Mouse (Mus musculus) frontal cortex, postnatal 36 days (tissue): ENCODE data around the gene Mc1r.
"Not testable (repeated sequence)": the region's sequence is repeated elsewhere in the genome, so short reads cannot be mapped to it uniquely, and the experiment has no call there.

Source experiments
- DNase-seq, 2 experiments: peaks; one replicate each; pipeline ENCODE4 v3.0.0; 2022; ENCODE audit warnings: low spot score in 2 of 2

Gene Mc1r

DNA sequence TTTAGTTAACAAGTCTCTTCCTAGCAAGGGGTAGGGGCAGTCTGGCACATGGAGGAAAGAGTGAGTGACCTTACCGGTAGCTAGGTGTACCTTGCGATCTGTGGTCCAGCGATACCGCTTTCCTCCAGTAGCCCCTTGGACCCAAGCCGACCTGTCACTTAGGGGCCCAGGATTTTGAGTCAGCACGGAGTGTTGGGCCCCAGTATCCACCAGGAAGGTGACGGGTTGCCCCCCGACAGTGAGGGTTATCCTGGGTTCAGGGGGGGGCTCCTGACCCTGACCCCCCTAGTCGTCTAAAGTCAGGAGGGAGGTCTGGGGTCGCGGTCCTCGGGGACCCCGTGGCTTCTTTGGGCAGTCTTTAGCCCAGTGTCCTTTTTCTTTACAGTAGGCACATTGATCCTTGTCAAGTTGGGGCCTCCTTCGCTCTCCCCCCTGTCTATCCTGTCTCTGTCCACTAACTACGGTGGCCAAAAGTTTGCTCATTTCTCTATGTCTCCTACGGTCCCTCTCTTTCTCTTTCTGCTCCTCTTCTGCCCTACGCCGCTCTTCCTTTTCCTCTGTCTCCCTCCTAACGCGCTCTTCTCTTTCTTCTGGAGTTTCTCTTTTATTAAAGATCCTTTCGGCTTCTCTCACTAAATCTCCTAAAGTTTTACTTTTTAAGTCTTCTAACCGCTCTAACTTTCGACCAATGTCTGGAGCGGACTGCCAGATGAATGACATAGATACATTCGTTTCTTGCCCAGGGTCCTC is 24.9 kb downstream of the Mc1r start:
- DNase-seq, result no peak

GRCm38 (mm10) chr8:123432381-123432780 is 25.5 kb downstream of the Mc1r start:
- DNase-seq, result no peak

DNA sequence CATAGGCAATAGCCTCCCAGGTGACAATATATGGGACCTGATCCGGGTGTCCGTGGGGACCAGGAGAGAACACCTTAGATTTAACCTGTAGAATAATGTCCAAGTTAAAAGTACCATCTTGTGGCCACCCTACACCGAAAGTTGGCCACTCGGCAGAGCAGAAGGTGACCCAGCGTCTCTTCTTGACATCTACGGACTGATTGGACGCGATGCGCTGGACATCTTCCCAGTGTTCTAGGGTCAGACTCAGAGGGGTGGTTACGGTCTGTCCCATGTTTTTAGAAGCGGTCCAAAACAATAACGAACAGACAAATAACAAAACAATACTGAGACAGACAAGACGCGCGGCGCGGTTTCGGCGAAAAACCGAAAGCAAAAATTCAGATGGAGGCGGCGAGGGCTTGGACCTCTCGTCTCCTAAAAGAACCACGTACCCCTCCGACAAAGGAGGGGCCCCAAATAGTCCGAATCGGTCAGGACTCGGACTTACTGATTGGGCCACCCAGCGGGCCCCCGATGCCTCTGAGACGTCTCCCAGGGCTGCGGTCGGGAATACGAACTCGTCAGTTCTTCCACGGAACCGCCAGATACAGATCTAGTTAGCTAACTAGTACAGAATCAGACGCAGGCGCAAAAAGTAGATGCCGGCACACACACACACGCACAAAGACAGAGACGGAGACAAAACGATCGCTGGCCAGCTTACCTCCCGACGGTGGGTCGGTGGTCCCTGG is 26.5 kb downstream of the Mc1r start:
- DNase-seq, result not testable (repeated sequence)

DNA sequence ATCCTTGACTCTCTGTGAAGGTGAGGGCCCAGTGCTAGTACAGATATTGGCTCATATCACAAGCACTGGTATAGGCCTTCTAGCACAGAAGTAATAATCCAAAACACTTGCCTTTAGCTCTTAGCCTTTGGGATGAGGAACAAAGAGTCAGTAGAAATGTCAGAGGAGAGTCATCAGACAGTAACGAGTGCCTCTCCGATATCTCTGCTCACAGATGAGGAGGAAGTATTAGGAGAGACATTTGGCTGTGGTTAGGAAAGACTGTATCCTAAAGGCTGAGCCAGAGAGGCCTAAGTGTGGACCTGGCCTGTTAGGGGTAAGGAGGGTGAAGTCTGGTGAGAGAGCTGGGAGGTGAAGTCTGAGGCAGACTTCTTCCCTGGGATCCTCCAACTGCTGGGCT is 34.9 kb downstream of the Mc1r start:
- DNase-seq, result no peak

- no peak for DNase-seq
Observed at GRCm38 (mm10) chr8:123442351-123442750, 35.4 kb downstream of the Mc1r start.

DNA sequence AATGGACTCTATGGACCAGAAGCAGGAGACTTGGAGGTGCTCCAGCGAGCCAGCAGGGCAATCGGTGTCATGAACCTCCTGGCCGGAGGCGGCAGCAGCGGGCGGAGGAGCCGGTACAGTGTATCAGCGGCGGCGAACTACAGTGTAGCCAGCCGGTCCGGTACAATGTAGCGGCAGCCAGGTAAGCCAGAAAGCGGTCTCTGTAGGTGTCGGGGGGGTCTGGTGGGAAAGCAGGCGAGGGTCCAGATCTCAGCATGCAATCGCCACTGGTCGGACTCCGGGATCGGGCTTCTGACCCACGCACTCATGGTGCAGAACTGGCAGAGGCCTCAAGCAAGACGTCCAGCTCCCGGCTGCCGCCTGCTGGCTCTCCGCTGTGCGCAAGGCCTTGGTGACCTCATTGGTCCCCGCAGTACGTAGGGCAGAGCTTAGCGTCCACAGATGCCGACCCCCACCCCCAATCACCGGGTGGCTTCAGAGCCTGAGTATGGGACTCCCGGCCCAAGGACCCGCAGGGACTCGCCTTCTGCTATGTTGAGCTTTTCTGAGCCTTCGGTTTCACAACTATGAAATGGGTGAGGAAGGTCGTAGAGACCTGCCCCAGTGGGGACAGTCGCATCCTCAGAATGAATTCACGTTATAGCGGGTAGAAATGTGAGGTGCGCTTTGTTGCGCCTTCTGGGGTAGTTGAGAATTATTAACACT is 36.1 kb downstream of the Mc1r start:
- peak; percentile 94 to 95 for DNase-seq

DNA sequence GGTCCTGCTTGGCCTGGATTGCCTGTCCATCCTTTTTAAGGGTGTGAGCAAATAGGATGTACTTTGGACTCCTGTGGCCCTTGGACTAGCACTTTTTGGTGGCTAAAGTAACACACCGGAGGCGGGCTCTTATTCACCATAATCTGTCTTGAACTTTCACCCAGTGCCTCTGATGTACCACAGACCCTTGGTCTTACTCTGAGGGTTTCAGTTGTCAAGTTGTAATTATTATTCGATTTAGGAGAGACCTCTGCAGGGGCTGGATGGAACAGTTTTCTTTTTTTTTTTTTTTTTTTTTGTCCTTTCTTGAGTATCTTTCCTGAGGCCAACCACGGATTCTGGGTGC is 36.6 kb downstream of the Mc1r start:
- no peak for DNase-seq

- no peak for DNase-seq
Observed at GRCm38 (mm10) chr8:123444131-123444530, 37.2 kb downstream of the Mc1r start.

GRCm38 (mm10) chr8:123445981-123446380 is 39.1 kb downstream of the Mc1r start:
- no peak for DNase-seq

DNA sequence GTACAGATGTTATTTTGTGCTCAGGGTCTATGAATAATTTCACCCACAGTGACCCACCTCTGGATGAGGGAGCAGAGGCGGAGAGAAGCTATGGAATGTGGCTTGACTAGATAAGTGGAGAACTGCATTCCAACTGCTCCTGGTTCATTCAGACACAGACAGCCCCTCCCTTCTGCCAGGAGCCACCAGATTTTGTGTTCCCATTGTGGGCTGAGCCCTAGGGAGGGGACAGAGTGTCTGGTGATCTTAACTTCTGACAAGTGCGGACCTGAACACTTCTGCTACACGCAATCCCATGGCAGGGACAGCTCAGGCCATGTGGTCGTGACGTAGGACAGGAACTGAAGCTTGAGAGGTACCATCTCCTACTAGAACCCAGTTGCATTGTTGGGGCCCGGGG is 39.9 kb downstream of the Mc1r start:
- DNase-seq, result no peak

GRCm38 (mm10) chr8:123450783-123451182 is 43.9 kb downstream of the Mc1r start:
- DNase-seq, result no peak

- not testable (repeated sequence) for DNase-seq
Observed at GRCm38 (mm10) chr8:123451747-123452146, 44.8 kb downstream of the Mc1r start.

DNA sequence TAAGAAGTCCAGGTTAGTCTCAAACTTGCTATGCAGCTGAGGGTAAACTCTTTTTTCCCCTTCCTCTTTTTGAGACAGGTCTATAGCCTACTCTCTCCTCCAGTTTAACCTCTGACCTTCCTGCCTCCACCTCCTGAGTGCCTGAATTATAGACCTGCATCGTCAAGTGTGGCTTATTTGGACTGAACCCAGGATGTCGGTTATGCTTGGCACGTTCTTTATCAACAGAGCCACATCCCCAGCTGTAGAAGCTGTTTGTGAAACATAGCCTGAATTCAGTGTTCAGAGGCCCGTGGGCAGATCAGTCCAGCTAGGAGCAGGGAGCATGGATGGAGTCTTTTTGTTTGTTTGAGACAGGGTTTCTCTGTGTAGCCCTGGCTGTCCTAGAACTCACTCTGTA is 45.2 kb downstream of the Mc1r start:
- DNase-seq, result no peak

DNA sequence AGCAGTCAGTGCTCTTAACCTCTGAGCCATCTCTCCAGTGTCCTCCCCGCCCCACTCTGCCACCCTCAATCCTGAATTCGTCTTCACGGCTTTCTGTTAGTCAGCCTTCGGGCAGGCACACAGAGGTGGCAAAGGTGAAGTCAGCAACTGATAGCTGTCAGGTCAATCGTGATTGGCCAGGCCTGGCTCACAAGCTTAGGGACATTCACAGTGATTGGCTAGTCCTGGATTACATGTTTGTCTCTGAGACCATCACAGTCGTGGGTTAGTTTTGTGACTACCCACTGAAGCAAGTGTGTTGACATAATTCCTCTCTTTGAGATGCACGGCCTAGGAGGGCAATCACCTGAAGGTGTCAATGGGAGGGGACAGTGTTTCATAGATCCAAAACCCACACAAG is 46.4 kb downstream of the Mc1r start:
- DNase-seq, result no peak

DNA sequence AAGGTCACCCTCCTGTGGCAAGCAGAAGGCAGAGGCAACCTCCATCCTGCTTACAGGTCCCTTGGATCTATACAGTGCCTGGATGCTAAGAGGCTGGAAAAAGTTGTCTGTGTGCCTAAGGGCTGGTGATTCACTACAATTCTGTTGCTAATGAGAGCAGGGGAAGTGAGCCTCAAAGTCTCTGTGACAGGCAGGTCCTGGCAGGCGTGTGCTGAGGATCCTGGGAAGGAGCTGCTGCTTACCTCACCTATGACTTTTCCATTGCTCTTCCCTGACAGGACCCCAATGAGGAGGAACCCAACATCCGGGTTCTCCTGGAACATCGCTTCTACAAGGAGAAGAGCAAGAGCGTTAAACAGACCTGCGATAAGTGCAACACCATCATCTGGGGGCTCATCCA is 47.0 kb downstream of the Mc1r start:
- no peak for DNase-seq

DNA sequence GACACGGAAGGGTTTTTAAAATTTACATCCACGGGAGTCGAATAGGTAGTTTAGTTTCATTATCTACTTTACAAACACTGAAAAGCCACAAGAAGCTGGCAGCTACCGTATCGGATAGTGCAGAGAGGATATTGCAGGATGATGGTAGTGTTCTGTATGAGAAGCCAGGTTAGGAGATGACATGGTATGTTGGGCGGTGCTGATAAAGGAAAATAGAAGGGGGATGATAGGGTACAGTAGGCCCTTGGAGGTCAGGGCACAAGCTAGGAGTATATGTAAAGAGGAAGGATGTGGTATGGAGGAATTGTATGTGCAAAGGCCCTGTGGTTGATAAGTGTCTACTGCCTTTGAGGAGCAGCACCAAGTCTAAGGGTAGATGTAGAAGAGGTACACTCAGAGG is 47.7 kb downstream of the Mc1r start:
- DNase-seq, result no peak
